Mouse (Mus musculus) spleen, postnatal 14 days (tissue): ENCODE measurements at regions not wholly inside any gene's neighbourhood (a gene's known extent, or its start where the extent isn't known, plus 50 kb on each side); places are given as distances from the start of the nearest gene placed in this dataset.

Experiments used
- DNase-seq, 2 experiments: peaks; one replicate each; pipeline ENCODE4 v3.0.0; 2021 to 2022; ENCODE audit warnings: low spot score in 2 of 2

GRCm38 (mm10) chr1:185519811-185520210, 65.2 kb downstream of the Slc30a10 start:
- no peak for DNase-seq

GRCm38 (mm10) chr1:185524020-185524419, 69.4 kb downstream of the Slc30a10 start:
- no peak for DNase-seq

- no peak for DNase-seq
These were observed 78.8 kb downstream of the Slc30a10 start for GRCm38 (mm10) chr1:185533471-185533870.

- no peak for DNase-seq
These were observed 79.5 kb downstream of the Slc30a10 start for GRCm38 (mm10) chr1:185534129-185534528.

GRCm38 (mm10) chr1:185535321-185535720, 80.7 kb downstream of the Slc30a10 start:
- DNase-seq = no peak

GRCm38 (mm10) chr1:185537236-185537635, 82.6 kb downstream of the Slc30a10 start:
- DNase-seq = no peak

GRCm38 (mm10) chr1:185539458-185539857, 84.8 kb downstream of the Slc30a10 start:
- no peak for DNase-seq

- no peak for DNase-seq
These were observed 91.7 kb downstream of the Slc30a10 start for GRCm38 (mm10) chr1:185546346-185546745.

GRCm38 (mm10) chr1:185572761-185573530, 118.3 kb downstream of the Slc30a10 start:
- DNase-seq = no peak

- no peak for DNase-seq
These were observed 120.3 kb downstream of the Slc30a10 start for GRCm38 (mm10) chr1:185574978-185575377.

GRCm38 (mm10) chr1:185579824-185580223, 125.2 kb downstream of the Slc30a10 start:
- no peak for DNase-seq

GRCm38 (mm10) chr1:185585191-185585870, 130.7 kb downstream of the Slc30a10 start:
- no peak for DNase-seq

- no peak for DNase-seq
These were observed 133.2 kb downstream of the Slc30a10 start for GRCm38 (mm10) chr1:185587671-185588347.

GRCm38 (mm10) chr1:185588348-185588719, 133.7 kb downstream of the Slc30a10 start:
- no peak for DNase-seq

- DNase-seq = no peak
These were observed 142.2 kb downstream of the Slc30a10 start for GRCm38 (mm10) chr1:185596815-185597214.

- DNase-seq = no peak
These were observed 143.9 kb downstream of the Slc30a10 start for GRCm38 (mm10) chr1:185598514-185598913.

GRCm38 (mm10) chr1:185601166-185601565, 146.5 kb downstream of the Slc30a10 start:
- no peak for DNase-seq

GRCm38 (mm10) chr1:185605996-185606395, 151.3 kb downstream of the Slc30a10 start:
- no peak for DNase-seq

GRCm38 (mm10) chr1:185607611-185608010, 153.0 kb downstream of the Slc30a10 start:
- no peak for DNase-seq

- no peak for DNase-seq
These were observed 153.8 kb downstream of the Slc30a10 start for GRCm38 (mm10) chr1:185608440-185608839.

- no peak for DNase-seq
These were observed 155.9 kb downstream of the Slc30a10 start for GRCm38 (mm10) chr1:185610586-185610985.

- DNase-seq = no peak
These were observed 161.3 kb downstream of the Slc30a10 start for GRCm38 (mm10) chr1:185615819-185616429.
